Mouse (Mus musculus): ENCODE measurements around the gene Gar1. TPM values are rescaled to one million over a fixed set of nuclear protein-coding genes. Genes with fewer than 3 reads are reported as not detected.

Gene Gar1
- polyA plus RNA-seq, 1 experiment from 2014 or later, result 39.9 TPM

DNA sequence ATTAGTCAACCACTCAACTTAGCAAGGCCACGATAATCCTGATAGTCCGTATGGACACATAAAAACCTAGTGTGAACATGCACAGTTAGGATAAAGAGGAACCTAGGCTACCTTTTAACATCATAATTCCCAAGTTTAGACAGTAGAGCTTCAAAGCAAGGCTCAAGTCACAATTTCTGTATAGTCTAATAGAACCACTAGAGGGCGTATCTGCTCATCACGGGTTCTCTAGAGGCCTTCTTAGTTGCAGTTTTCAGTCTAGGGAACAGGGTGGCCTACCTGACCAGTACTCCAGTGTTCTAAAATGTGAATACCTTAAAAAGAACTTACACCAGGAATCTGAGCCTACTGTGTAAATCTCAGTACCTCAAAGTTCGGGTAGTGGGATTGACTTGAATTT lies 7.9 kb downstream of the Gar1 start:
- Histone ChIP-seq H3K27me3 (replicated peaks; ENCODE audit: control insufficient read depth, insufficient read depth, low read length) (no peaks in the 10 kb centered on the region), H3K4me1 (ENCODE audit: control insufficient read depth, insufficient read depth, low read depth, low read length) (no peaks in the 10 kb centered on the region), H3K36me3 (ENCODE audit: control insufficient read depth, insufficient read depth, low read length) (peaks cover 31% of the 10 kb centered on the region), H3K9ac (ENCODE audit: low read depth, low read length) (no peak overlapping the region), H3K9me3 (ENCODE audit: control insufficient read depth, low read length) (no peaks in the 10 kb centered on the region), H3K27ac (ENCODE audit: low read depth, low read length) (no peak overlapping the region), H3K4me3 (ENCODE audit: low read length) (no peak overlapping the region), H3K4me2 (ENCODE audit: low read length) (no peak overlapping the region)
- WGBS, result 52% methylated on average over 5 of the region's 5 CpGs
- no peak; the same call in 1 of the 2 replicates for ATAC-seq

DNA sequence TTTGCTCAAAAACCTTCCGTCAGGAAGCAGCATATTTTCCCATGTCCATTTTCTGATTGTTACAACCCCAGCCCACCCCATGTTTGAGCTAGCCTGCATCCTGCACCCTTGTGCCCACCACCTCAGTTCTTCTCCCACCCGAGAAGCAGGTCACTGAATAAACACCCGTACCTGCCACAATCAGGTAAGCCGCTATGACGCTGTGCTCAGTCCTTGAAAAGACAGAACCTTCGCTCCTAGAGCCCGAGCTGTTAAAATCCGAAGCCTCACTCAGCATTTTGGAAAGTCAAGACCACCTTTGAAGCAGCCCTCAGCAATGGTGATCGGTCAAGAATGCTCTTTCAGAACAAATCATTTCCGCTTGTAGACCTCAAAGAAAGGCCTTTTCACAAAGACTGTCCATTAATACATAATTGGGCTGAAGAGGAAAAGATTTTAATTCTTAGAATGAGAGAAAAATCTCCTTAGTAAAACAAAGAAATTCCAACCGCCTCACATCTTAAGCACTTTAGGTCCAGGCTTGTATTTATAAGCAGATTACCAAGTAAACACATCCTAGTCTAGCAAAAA lies 8.9 kb downstream of the Gar1 start, which contains the start of gene Rrh:
Rrh (minus strand) TSS at position 382 of the 570 bp plus-strand sequence.
- Histone ChIP-seq H3K27ac (ENCODE audit: low read depth, low read length) (no peak within 1 kb of the TSS), H3K27me3 (replicated peaks; ENCODE audit: control insufficient read depth, insufficient read depth, low read length) (no peaks in the 10 kb centered on the region), H3K9ac (ENCODE audit: low read depth, low read length) (no peak within 1 kb of the TSS), H3K9me3 (ENCODE audit: control insufficient read depth, low read length) (no peaks in the 10 kb centered on the region), H3K4me2 (ENCODE audit: low read length) (no peak within 1 kb of the TSS), H3K4me3 (ENCODE audit: low read length) (no peak within 1 kb of the TSS), H3K36me3 (ENCODE audit: control insufficient read depth, insufficient read depth, low read length) (peaks cover 31% of the 10 kb centered on the region), H3K4me1 (ENCODE audit: control insufficient read depth, insufficient read depth, low read depth, low read length) (no peaks in the 10 kb centered on the region)
- 71% methylated on average over 11 of the region's 11 CpGs for WGBS
- no peak for ATAC-seq

DNA sequence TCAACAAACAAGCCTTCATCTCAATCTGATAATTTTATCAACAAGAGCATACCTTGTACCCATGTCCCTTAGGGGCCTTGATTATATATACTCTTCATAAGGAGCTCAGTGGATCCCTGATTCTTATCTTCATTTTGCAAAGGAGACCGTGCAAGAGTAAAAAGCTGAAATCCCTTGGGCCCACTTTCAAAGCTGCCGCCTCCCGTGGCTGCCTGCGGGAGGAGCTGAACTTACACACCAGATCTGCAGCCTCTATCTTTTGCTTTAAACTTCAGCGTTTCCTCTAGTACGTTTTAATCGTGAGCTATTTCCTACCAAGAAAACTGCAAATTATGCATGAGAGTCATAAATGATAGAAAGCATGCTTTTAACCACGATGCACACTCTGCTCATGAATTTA lies 9.5 kb downstream of the Gar1 start:
- no peak overlapping the region for H3K27ac ChIP-seq (ENCODE audit: low read depth, low read length)
- ATAC-seq, result no peak
- H3K4me2 ChIP-seq (ENCODE audit: low read length), result no peak overlapping the region
- H3K9me3 ChIP-seq (ENCODE audit: control insufficient read depth, low read length), result no peaks in the 10 kb centered on the region
- H3K4me3 ChIP-seq (ENCODE audit: low read length), result no peak overlapping the region
- no peaks in the 10 kb centered on the region for H3K27me3 ChIP-seq (replicated peaks; ENCODE audit: control insufficient read depth, insufficient read depth, low read length)
- WGBS, result 77% methylated on average over 8 of the region's 8 CpGs
- H3K4me1 ChIP-seq (ENCODE audit: control insufficient read depth, insufficient read depth, low read depth, low read length), result no peaks in the 10 kb centered on the region
- peaks cover 30% of the 10 kb centered on the region for H3K36me3 ChIP-seq (ENCODE audit: control insufficient read depth, insufficient read depth, low read length)
- no peak overlapping the region for H3K9ac ChIP-seq (ENCODE audit: low read depth, low read length)

DNA sequence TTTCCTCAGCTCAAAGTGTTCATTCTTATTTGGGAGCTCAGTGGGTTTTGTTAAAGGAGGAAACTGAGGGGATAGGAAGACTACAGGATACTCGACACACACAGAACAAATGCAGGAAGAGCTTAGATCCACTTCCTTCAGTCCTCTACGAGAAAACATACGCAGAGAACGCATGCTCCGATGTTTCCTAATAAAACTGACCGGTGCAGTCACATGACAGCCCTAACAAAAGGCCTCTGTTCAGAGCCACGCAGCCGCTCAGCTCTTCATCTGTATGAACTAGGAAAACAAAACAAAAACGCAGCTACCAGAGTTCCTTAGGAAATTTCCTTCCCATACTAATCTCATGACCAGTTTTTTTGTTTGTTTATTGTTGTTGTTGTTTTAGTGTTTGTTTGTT lies 10.3 kb downstream of the Gar1 start:
- Histone ChIP-seq H3K4me3 (ENCODE audit: low read length) (no peak overlapping the region), H3K9ac (ENCODE audit: low read depth, low read length) (no peak overlapping the region), H3K4me1 (ENCODE audit: control insufficient read depth, insufficient read depth, low read depth, low read length) (no peaks in the 10 kb centered on the region), H3K27ac (ENCODE audit: low read depth, low read length) (no peak overlapping the region), H3K27me3 (replicated peaks; ENCODE audit: control insufficient read depth, insufficient read depth, low read length) (no peaks in the 10 kb centered on the region), H3K36me3 (ENCODE audit: control insufficient read depth, insufficient read depth, low read length) (peaks cover 23% of the 10 kb centered on the region), H3K4me2 (ENCODE audit: low read length) (no peak overlapping the region), H3K9me3 (ENCODE audit: control insufficient read depth, low read length) (no peaks in the 10 kb centered on the region)
- WGBS, result 56% methylated on average over 9 of the region's 9 CpGs
- ATAC-seq, result no peak

DNA sequence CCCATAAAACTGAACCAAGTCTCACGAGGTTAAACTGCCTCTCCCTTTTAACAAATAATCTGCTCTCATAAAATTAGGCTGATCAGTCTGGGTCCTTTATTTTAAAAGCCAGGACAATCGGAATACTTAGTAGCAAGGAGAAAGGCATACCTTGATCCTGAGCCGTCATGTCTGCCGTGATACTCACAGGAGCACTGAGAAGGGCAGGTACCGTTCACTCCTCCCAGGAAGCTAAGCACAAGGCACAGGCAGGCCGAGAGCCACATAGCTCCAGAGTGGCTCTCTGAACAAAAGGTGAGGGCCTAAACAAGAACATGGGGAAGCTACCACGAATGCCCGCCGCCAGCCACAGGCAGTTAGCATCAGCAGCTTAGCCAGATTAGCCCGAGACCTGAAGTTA lies 27.4 kb downstream of the Gar1 start, which contains the start of gene Lrit3:
Lrit3 (minus strand) TSS at position 266 of the 400 bp plus-strand sequence.
- no peak for ATAC-seq
- Histone ChIP-seq H3K4me1 (ENCODE audit: control insufficient read depth, insufficient read depth, low read depth, low read length) (no peaks in the 10 kb centered on the region), H3K27ac (ENCODE audit: low read depth, low read length) (no peak within 1 kb of the TSS), H3K36me3 (ENCODE audit: control insufficient read depth, insufficient read depth, low read length) (no peaks in the 10 kb centered on the region), H3K9me3 (ENCODE audit: control insufficient read depth, low read length) (no peaks in the 10 kb centered on the region), H3K4me2 (ENCODE audit: low read length) (no peak within 1 kb of the TSS), H3K27me3 (replicated peaks; ENCODE audit: control insufficient read depth, insufficient read depth, low read length) (no peaks in the 10 kb centered on the region), H3K9ac (ENCODE audit: low read depth, low read length) (no peak within 1 kb of the TSS), H3K4me3 (ENCODE audit: low read length) (no peak within 1 kb of the TSS)
- WGBS, result 85% methylated on average over 10 of the region's 10 CpGs

DNA sequence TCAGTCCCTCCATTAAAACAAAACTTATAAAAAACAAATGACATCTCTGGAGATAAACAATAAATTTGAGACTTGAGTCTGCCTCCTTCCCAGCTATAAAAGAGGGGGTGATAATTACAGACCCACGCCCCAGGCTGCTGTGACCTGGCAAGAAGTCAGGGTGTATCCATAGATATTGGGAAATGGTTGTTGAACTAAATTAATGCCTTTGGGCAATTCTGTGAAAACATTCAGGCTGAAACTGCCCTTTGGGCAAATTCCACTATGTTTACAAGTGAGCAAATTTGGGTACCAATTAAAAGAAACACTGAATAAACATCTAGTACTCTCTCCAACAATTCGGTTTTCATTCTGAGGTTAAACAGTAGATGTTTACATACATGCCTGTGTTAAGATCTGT lies 32.2 kb downstream of the Gar1 start:
- H3K27ac ChIP-seq (ENCODE audit: low read depth, low read length), result no peak overlapping the region

DNA sequence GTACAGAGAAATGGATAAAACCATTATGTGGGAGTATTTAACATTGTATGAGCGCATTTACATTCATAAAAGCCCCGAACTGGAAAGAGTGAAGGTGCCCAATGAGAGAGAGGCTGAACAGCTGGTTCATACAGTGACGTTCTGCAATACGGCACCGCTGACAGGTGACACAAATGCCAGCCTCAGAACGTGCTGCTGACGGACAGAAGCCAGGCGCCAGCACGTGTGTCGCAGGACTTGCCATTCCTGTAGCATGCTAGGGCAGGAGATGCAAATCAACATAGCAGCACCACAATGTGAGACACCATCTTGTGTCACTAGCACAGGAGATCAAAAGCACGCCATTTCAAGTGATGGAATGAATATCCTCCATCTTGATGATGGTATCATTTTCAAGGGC lies 32.6 kb downstream of the Gar1 start:
- Histone ChIP-seq H3K9me3 (ENCODE audit: control insufficient read depth, low read length) (no peaks in the 10 kb centered on the region), H3K36me3 (ENCODE audit: control insufficient read depth, insufficient read depth, low read length) (no peaks in the 10 kb centered on the region), H3K4me3 (ENCODE audit: low read length) (no peak overlapping the region), H3K27ac (ENCODE audit: low read depth, low read length) (no peak overlapping the region), H3K27me3 (replicated peaks; ENCODE audit: control insufficient read depth, insufficient read depth, low read length) (no peaks in the 10 kb centered on the region), H3K9ac (ENCODE audit: low read depth, low read length) (no peak overlapping the region), H3K4me2 (ENCODE audit: low read length) (no peak overlapping the region), H3K4me1 (ENCODE audit: control insufficient read depth, insufficient read depth, low read depth, low read length) (no peaks in the 10 kb centered on the region)
- no peak for ATAC-seq
- 87% methylated on average over 11 of the region's 11 CpGs for WGBS

More for the DNA sequence above, 32.2 kb downstream of the Gar1 start:
- H3K27me3 ChIP-seq (replicated peaks; ENCODE audit: control insufficient read depth, insufficient read depth, low read length), result no peaks in the 10 kb centered on the region
- H3K9me3 ChIP-seq (ENCODE audit: control insufficient read depth, low read length), result no peaks in the 10 kb centered on the region
- no peak for ATAC-seq
- H3K9ac ChIP-seq (ENCODE audit: low read depth, low read length), result no peak overlapping the region
- H3K36me3 ChIP-seq (ENCODE audit: control insufficient read depth, insufficient read depth, low read length), result no peaks in the 10 kb centered on the region
- H3K4me1 ChIP-seq (ENCODE audit: control insufficient read depth, insufficient read depth, low read depth, low read length), result no peaks in the 10 kb centered on the region
- 88% methylated on average over 2 of the region's 2 CpGs for WGBS
- no peak overlapping the region for H3K4me2 ChIP-seq (ENCODE audit: low read length)
- no peak overlapping the region for H3K4me3 ChIP-seq (ENCODE audit: low read length)

DNA sequence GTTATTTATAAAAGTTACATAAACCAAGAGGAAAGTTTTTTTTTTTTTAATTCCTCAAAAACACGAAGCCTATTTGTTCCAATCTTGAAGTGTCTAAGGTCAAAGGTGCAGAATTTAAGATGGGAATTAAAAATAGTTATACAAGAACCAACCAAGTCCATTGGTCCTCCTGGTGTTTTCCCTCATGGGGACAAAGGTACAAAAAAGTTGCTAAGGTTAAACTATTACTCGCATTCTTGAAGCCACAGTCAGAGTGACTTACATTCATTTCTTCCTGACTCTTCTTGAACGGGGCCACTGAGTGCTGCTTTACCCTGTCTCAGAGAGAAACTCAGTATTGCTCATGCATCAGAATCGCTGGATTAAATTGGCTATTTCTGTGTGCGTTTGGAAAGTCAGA lies 33.9 kb downstream of the Gar1 start:
- Histone ChIP-seq H3K4me3 (ENCODE audit: low read length) (no peak overlapping the region), H3K4me2 (ENCODE audit: low read length) (no peak overlapping the region), H3K4me1 (ENCODE audit: control insufficient read depth, insufficient read depth, low read depth, low read length) (no peaks in the 10 kb centered on the region), H3K27me3 (replicated peaks; ENCODE audit: control insufficient read depth, insufficient read depth, low read length) (no peaks in the 10 kb centered on the region), H3K27ac (ENCODE audit: low read depth, low read length) (no peak overlapping the region), H3K36me3 (ENCODE audit: control insufficient read depth, insufficient read depth, low read length) (no peaks in the 10 kb centered on the region), H3K9me3 (ENCODE audit: control insufficient read depth, low read length) (no peaks in the 10 kb centered on the region), H3K9ac (ENCODE audit: low read depth, low read length) (no peak overlapping the region)
- ATAC-seq, result no peak
- whole genome bisulfite sequencing, result 85% methylated on average over 5 of the region's 5 CpGs

DNA sequence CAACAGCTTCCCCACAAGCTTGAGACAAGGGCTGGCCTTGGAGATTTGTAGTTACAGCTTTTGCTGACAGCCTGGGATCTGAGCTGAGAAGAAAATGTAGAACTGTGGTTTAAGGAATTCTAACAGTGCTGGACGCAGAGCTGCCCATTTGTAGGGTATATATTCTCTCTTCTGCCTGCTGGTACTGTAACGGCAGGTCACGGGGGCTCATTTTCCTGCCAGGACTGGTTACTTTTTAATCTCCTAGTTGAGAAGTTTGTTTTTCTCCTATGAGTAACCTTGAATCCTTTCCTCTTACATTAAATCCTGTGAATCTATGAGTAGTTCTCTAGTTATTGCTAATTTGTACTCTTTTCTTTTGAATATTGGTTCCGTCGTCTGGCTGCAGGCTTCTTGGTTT lies 37.4 kb downstream of the Gar1 start:
- Histone ChIP-seq H3K9me3 (ENCODE audit: control insufficient read depth, low read length) (no peaks in the 10 kb centered on the region), H3K4me1 (ENCODE audit: control insufficient read depth, insufficient read depth, low read depth, low read length) (no peaks in the 10 kb centered on the region), H3K36me3 (ENCODE audit: control insufficient read depth, insufficient read depth, low read length) (no peaks in the 10 kb centered on the region), H3K27ac (ENCODE audit: low read depth, low read length) (no peak overlapping the region), H3K4me2 (ENCODE audit: low read length) (no peak overlapping the region), H3K4me3 (ENCODE audit: low read length) (no peak overlapping the region), H3K9ac (ENCODE audit: low read depth, low read length) (no peak overlapping the region), H3K27me3 (replicated peaks; ENCODE audit: control insufficient read depth, insufficient read depth, low read length) (no peaks in the 10 kb centered on the region)
- WGBS, result 92% methylated on average over 5 of the region's 5 CpGs
- no peak for ATAC-seq

DNA sequence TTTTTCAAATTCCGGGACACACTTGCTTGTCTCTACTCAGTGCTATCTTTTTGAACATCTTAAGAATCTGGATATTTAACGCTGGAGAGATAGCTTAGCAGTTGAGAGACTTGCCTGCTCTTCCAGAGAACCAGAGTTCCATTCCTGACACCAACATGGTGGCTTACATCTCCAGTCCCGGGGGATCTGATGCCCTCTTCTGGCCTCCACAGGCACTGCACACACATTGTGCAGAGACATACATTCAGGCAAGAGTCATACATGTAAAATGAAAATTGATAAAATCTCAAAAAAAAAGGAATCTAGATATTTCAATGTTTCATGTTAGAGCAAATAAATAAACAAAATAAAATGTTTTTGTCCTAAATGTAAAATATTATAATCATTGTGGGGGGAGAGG lies 48.5 kb downstream of the Gar1 start:
- Histone ChIP-seq H3K36me3 (ENCODE audit: control insufficient read depth, insufficient read depth, low read length) (no peaks in the 10 kb centered on the region), H3K4me1 (ENCODE audit: control insufficient read depth, insufficient read depth, low read depth, low read length) (no peaks in the 10 kb centered on the region), H3K4me3 (ENCODE audit: low read length) (no peak overlapping the region), H3K27ac (ENCODE audit: low read depth, low read length) (no peak overlapping the region), H3K9me3 (ENCODE audit: control insufficient read depth, low read length) (no peaks in the 10 kb centered on the region), H3K4me2 (ENCODE audit: low read length) (no peak overlapping the region), H3K27me3 (replicated peaks; ENCODE audit: control insufficient read depth, insufficient read depth, low read length) (no peaks in the 10 kb centered on the region), H3K9ac (ENCODE audit: low read depth, low read length) (no peak overlapping the region)
- WGBS, result 88% methylated on average over 3 of the region's 3 CpGs
- no peak for ATAC-seq

Measured in hindbrain, embryonic 16.5 days (tissue).